Mouse (Mus musculus) intestine, embryonic 15.5 days (tissue): ENCODE data around the gene Tas1r1. TPM values are rescaled to one million over a fixed set of nuclear protein-coding genes. Genes with fewer than 3 reads are reported as not detected.

Source experiments
- polyA plus RNA-seq: library from polyadenylated mRNA; unstranded; fragments of >200 nt; fragmentation: Nextera tagmentation; extraction: Ambion mirVana; gene quantifications from 2 replicates; pipeline ENCODE4 v1.2.1, GENCODE M21; 2015

The Tas1r1 gene
- polyA plus RNA-seq, 1 experiment from 2014 or later, result 0.19 TPM

Other genes with a start within 250 kb of the Tas1r1 start
- 70.2 and 75.7 TPM in 2 replicates for gene Camta1, start 176.7 kb downstream of the Tas1r1 start, polyA plus RNA-seq
- 73.2 and 75.6 TPM in 2 replicates for gene Dnajc11, start 104.9 kb downstream of the Tas1r1 start, polyA plus RNA-seq
- 31.2 and 32.0 TPM in 2 replicates for gene Thap3, start 49.6 kb downstream of the Tas1r1 start, polyA plus RNA-seq
- 20.4 and 21.0 TPM in 2 replicates for gene Phf13, start 42.3 kb downstream of the Tas1r1 start, polyA plus RNA-seq
- 10.6 and 10.9 TPM in 2 replicates for gene Klhl21, start 29.8 kb downstream of the Tas1r1 start, polyA plus RNA-seq
- gene Zbtb48, start 10.9 kb downstream of the Tas1r1 start, polyA plus RNA-seq, result 15.6 and 19.0 TPM in 2 replicates
- gene Nol9, start 753 bp upstream of the Tas1r1 start, polyA plus RNA-seq, result 31.3 and 31.7 TPM in 2 replicates
- gene Plekhg5, start 33.9 kb upstream of the Tas1r1 start, polyA plus RNA-seq, result 11.0 and 12.9 TPM in 2 replicates
- gene Tnfrsf25, start 77.4 kb upstream of the Tas1r1 start, polyA plus RNA-seq, result 1.4 and 1.5 TPM in 2 replicates
- 29.2 and 30.8 TPM in 2 replicates for gene Espn, start 113.8 kb upstream of the Tas1r1 start, polyA plus RNA-seq
- 0.30 and 0.42 TPM in 2 replicates for gene Hes2, start 120.3 kb upstream of the Tas1r1 start, polyA plus RNA-seq
- gene Acot7, start 139.6 kb upstream of the Tas1r1 start, polyA plus RNA-seq, result 57.8 and 60.0 TPM in 2 replicates
- gene Gpr153, start 235.7 kb upstream of the Tas1r1 start, polyA plus RNA-seq, result 7.3 and 8.1 TPM in 2 replicates